Mouse (Mus musculus) adrenal gland, adult 8-10 months (tissue): ENCODE results near the gene Onecut1. TPM values are rescaled to one million over a fixed set of nuclear protein-coding genes. Genes with fewer than 3 reads are reported as not detected.
A peak's percentile ranks its signal among the peaks of the same experiment; 100 is the strongest.

Source experiments
- DNase-seq: peaks from one replicate; pipeline ENCODE4 v3.0.0; 2022
- total RNA-seq, 4 experiments: library from RNA; stranded (reverse); gene quantifications; 2 replicates each; pipeline ENCODE4 v1.2.4; 2022

Onecut1 gene
- total RNA-seq, 4 experiments from 2014 or later = 0.11 TPM; not detected in 3

DNA sequence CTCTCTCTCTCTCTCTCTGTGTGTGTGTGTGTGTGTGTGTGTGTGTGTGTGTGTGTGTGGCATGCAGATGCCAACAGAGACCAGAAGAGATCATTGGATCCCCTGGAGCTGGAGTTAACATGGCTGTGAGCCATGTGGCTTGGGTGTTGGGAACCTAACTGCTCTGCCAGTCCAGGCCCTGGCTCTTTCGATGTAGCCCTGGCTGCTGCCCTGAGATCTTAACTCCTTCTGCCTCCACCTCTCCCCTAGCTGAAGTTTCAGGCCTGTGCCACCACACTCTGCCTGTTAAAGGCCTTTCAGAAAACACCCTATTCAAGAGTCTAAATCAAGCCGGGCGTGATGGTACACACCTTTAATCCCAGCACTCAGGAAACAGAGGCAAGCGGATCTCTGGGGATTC is 49.7 kb downstream of the Onecut1 start:
- no peak for DNase-seq

DNA sequence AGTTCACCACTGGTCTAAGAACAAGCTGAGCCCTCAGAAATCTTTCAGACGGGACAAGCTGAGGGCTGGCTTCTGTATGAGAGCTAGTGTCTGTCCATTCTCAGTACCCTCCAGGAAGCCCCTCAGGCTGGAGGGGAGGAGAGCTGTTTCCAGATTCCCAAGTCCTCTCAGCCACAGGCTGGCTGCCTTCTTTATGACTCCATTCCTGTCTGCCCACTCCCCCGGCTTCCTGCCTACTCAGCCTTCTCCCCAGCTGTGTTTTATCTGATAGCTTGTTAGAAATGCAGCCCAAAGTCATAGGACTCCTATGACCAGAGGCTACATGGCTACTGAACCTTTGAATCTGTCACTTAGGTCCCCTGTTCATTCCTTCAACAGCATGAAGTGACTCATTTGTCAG is 50.2 kb downstream of the Onecut1 start:
- no peak for DNase-seq

DNA sequence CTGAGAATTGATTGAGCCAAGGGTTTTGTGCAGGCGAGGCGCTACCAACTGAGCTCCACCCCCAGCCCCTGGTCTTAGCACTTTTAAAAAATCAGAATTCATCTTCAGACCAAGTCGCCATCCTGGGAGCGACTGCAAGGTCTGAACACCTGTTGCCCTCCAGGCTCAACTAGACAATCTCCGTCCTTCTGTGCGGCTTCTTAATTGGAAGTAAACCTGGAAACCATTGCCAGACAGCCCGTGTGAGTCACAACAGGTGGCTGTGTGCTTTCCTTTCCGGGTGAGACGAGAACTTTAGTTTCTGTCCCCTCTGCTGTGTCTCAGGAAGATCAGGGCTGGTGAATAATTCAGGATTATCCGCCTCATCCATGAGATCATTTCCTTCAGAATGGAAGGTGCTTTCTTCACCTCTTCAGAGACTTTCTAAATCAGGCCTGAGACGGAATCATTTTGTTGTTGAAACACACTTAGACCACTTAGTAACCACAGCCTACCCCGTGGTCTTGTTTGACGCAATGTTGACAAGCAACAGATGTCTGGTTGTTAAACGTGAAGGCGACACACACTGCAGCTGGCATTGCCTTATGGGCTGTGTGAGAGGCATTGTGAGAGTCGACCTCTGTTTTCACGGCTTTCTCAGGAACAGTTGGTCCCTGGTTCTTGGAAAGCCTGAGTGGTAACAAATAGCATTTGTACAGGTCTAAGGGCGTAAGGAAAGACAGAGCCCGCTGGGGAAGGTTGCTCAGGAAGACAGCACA is 51.1 kb downstream of the Onecut1 start:
- DNase-seq = no peak

DNA sequence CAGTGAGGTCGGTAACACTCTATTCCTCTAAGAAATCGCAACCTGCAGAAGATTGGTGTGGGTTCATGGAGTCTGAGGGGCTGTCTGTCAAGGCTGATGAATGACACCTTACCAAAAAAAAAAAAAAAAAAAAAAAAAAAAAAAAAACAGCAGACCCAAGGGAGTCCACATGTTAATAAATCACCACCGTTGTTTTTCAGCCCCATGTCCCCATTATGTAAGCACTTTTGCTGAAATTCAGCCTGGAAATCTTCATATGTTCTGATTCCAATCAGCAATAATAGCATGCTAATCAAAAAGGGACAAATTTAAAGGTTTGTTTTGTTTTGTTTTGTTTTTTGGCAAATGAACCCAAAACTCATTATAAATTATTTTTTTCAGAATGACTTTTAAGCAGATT is 53.9 kb downstream of the Onecut1 start:
- DNase-seq = no peak

DNA sequence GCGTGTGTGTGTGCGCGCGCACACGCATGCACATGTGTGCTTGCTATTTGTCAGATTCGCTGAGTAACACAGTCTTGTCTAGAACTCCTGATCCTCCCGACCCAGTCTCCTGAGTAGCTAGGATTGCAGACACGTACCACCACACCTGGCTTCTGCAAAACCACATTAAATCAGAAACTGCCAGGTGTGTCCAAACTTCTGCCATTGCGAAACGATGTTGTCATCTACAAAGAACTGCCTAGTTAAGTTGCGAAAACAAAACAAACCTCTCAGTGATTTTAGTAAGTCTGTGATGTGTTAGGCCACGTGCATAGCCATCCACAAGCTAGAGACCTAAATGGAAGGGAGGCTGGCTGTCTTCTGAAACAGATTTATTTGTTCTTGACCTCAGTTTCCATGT is 58.7 kb downstream of the Onecut1 start:
- no peak for DNase-seq

- DNase-seq = no peak
Observed at GRCm38 (mm10) chr9:74921422-74921821, 59.7 kb downstream of the Onecut1 start.

DNA sequence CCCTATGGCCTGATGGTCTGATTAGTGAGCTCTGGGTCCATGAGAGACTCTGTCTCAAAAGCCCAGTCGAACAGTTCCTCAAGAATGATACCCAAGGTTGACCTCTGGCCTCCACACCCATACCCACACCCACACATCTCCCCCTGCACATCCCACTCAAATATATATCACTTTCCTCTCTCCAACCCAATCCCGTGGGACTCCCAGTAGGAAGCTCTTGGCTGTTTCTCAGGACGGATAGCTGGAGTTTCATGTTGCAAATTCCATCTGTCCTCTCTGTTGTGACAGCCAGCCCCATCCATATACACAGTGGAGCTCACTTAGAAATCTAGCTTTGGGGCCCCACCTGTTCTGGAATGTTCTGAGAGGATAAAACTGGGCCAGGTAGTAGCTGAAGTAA is 61.2 kb downstream of the Onecut1 start:
- DNase-seq = no peak

GRCm38 (mm10) chr9:74923291-74923977 is 61.7 kb downstream of the Onecut1 start:
- DNase-seq = no peak

DNA sequence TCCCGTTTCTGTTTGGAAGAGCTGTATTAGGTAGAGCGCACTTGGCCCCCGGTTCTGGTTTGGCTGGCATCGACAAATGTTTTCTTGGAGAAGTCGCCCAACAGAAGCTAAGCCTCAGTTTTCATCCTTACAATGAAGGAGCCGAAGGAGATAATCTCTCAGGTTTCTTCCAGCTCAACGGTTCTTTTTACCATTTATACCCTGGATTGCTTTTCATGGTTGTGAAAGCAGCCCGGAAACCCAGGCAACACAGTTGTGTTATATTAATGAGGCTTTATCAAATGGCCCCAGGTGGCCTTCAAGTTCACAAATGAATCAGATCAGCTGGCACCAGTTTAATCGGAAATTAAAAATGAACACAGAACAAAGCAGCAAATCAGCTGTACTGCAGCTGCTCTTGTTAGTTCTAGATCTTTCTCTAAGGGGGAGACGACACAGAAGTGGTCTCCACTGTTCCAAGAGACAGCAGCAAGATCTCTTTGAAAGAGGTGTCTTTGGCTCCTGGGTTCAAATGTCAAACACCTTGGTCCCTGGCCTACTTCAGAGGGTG is 63.6 kb downstream of the Onecut1 start:
- DNase-seq = no peak

GRCm38 (mm10) chr9:74929981-74930423 is 68.3 kb downstream of the Onecut1 start:
- peak; percentile 41 for DNase-seq

GRCm38 (mm10) chr9:74930653-74931052 is 68.9 kb downstream of the Onecut1 start:
- DNase-seq = no peak

DNA sequence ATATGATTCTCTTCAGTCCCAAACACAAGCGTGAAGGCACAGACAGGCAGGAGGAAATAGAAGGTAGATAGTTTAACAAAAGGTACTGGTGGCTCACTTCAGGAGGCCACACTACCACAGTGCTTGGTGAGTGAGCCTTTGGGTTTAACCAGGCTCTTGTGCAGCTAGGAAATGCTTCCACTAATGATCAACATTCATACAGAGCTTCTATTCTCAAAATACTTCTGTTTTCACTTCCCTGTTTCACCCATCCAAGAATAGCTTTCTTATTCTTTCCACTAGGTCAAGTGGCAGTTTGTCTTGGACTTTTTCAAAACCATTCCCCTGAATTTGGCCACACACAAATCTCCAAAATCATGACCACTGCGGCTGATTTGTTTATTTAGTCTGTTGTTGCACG is 73.6 kb downstream of the Onecut1 start:
- DNase-seq = no peak

DNA sequence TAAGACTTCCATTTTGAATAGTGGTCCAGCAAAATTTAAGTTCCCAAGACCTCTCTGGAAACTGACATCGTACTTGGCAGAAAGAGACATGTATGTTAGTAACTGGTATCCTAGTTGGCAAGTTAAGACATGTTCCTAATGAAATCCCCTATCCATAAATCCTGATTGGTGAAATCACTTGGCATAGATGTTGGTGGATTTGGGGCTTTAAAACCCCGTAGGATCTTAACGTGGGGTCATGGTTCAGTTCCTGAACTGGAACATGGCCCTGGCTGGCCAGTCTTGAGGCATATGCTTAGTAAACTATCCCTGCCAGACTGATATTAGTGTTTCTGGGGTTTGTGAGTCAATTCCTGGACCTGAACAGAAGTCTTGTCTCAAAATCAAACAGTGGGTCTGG is 76.0 kb downstream of the Onecut1 start:
- no peak for DNase-seq

DNA sequence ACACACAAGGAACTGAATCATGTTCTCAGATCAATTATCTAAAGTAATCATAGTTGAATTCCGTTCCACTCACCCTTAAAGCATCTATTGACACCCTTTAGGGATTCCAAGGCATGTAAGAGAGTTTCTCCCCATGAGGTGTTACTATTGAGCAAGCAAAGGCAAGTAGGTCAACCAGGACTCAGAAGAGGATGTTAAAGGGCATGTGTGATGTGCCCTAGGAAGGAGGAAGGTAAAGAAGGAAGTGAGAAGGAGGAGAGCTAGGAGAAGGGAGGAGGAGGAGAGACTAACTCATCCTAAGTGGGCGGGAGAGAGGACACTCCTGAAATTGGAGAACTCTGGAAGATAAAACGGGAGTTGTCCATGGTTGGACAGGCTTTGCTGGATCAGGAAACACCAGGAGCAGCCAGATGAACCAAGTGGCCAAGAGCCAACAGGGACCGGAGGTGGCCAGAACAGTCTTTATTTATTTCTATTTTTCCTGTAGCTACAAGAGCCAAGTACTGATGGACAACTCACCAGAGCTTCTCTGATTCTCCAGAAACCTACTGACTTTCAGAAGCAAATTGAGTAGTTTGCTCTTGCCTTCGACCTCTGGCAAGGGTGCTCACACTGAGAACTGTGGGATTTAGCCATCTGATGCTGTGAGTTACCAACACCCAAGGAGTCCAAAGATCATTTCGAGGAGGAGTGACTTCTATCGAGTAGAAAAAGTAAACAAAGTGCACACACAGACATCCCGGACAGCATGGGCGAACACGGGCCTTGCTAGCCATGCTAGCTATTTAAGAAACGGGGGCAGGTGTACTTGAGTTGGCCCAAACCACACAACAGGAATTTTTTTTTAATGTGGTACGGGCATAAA is 77.2 kb downstream of the Onecut1 start:
- DNase-seq = no peak

Other genes starting within 250 kb of the Onecut1 start
- gene Fam214a, start 91.0 kb downstream of the Onecut1 start, total RNA-seq = 100 to 1,000 TPM in 2 of 4 experiments, 10 to 100 TPM in 2; 90.3 to 132 (median 108) TPM
- gene Arpp19, start 175.7 kb downstream of the Onecut1 start, total RNA-seq = 100 to 1,000 TPM; 195 to 332 (median 231) TPM
- gene Myo5a, start 209.1 kb downstream of the Onecut1 start, total RNA-seq = 10 to 100 TPM; 39.8 to 90.4 (median 58.0) TPM